Mouse (Mus musculus) bone marrow, adult 2 months (tissue): ENCODE measurements around the gene Fosb. TPM values are rescaled to one million over a fixed set of nuclear protein-coding genes. Genes with fewer than 3 reads are reported as not detected.

Experiments
- H3K27ac ChIP-seq: fragments of 200-500 bp; 2 replicates; pipeline ENCODE4 v1.5.1; 2012; ENCODE audit warnings: low read depth, mild to moderate bottlenecking, control low read depth, inconsistent platforms, low read length; ENCODE audit not compliant: control insufficient read depth, poor library complexity, insufficient read depth
- H3K4me1 ChIP-seq: fragments of 200-500 bp; 2 replicates; pipeline ENCODE4 v1.6.1; 2011; ENCODE audit warnings: low read length; ENCODE audit not compliant: control insufficient read depth, insufficient read depth
- H3K4me3 ChIP-seq: fragments of 200-500 bp; replicated peaks from 2 replicates; pipeline ENCODE3; 2011; ENCODE audit warnings: mild to moderate bottlenecking, low read depth, low read length, control low read depth; ENCODE audit not compliant: control insufficient read depth
- CTCF ChIP-seq: fragments of 200-500 bp; IDR thresholded peaks from 2 replicates; pipeline ENCODE4 v1.5.1; 2011; ENCODE audit warnings: low read length, control low read depth; ENCODE audit not compliant: control insufficient read depth, insufficient read depth
- POLR2A ChIP-seq: fragments of 200-500 bp; IDR thresholded peaks from 2 replicates; pipeline ENCODE4 v1.6.1; 2011; ENCODE audit warnings: low read depth, mild to moderate bottlenecking, control low read depth, low read length, borderline replicate concordance; ENCODE audit not compliant: control insufficient read depth
- WGBS: fragments of 180-500 bp; shearing (Covaris S2); methylation state at CpG from one replicate; pipeline ENCODE4 v1.1.7; 2018; 5-methylcytosine and 5-hydroxymethylcytosine counted together
- polyA plus RNA-seq: library from polyadenylated mRNA; stranded (reverse); fragments of >200 nt; gene quantifications from 2 replicates; pipeline ENCODE4 v1.2.4, GENCODE M21; 2011; ENCODE audit warnings: low replicate concordance; ENCODE audit not compliant: missing spikeins, insufficient read depth, insufficient read length

Fosb gene
- polyA plus RNA-seq, 1 experiment: 1.1 TPM

- no peak overlapping the region for H3K27ac ChIP-seq
- H3K4me3 ChIP-seq: no peak overlapping the region
- no peak for TF ChIP-seq POLR2A
- no peak for TF ChIP-seq CTCF
- 2% methylated on average over 20 of the region's 20 CpGs for whole genome bisulfite sequencing
- no peaks in the 10 kb centered on the region; the same call in 1 of the 2 replicates for H3K4me1 ChIP-seq
Measured at GRCm38 (mm10) chr7:19326359-19326758, 16.5 kb upstream of the Fosb start.

- no peak overlapping the region for H3K4me3 ChIP-seq
- no peaks in the 10 kb centered on the region; the same call in 1 of the 2 replicates for H3K4me1 ChIP-seq
- H3K27ac ChIP-seq: no peak overlapping the region
- TF ChIP-seq POLR2A (no peak), CTCF (no peak)
- WGBS: 46% methylated on average over 21 of the region's 21 CpGs
Measured at GRCm38 (mm10) chr7:19325262-19326199, 15.7 kb upstream of the Fosb start.

GRCm38 (mm10) chr7:19324221-19324620 lies 14.4 kb upstream of the Fosb start:
- TF ChIP-seq POLR2A (no peak), CTCF (no peak)
- Histone ChIP-seq H3K4me1 (peaks cover 4% of the 10 kb centered on the region), H3K4me3 (no peak overlapping the region), H3K27ac (no peak overlapping the region)
- WGBS: 87% methylated on average over 11 of the region's 11 CpGs

GRCm38 (mm10) chr7:19322489-19322888 lies 12.6 kb upstream of the Fosb start:
- 61% methylated on average over 9 of the region's 9 CpGs for WGBS
- peaks cover 12% of the 10 kb centered on the region for H3K4me1 ChIP-seq
- H3K27ac ChIP-seq: no peak overlapping the region
- TF ChIP-seq CTCF: no peak
- no peak overlapping the region for H3K4me3 ChIP-seq

GRCm38 (mm10) chr7:19321464-19321863 lies 11.6 kb upstream of the Fosb start:
- Histone ChIP-seq H3K4me1 (peaks cover 17% of the 10 kb centered on the region), H3K27ac (no peak overlapping the region), H3K4me3 (no peak overlapping the region)
- no peak for TF ChIP-seq CTCF
- TF ChIP-seq POLR2A: no peak
- WGBS: 5% methylated on average over 5 of the region's 5 CpGs

- TF ChIP-seq POLR2A (no peak), CTCF (no peak)
- WGBS: 35% methylated on average over 7 of the region's 7 CpGs
- Histone ChIP-seq H3K27ac (no peak overlapping the region), H3K4me3 (no peak overlapping the region), H3K4me1 (peaks cover 17% of the 10 kb centered on the region)
Measured at GRCm38 (mm10) chr7:19320637-19321036, 10.8 kb upstream of the Fosb start.

GRCm38 (mm10) chr7:19319906-19320305 lies 10.1 kb upstream of the Fosb start:
- peaks cover 17% of the 10 kb centered on the region for H3K4me1 ChIP-seq
- peak overlapping the region; percentile 34; the same call in 1 of the 2 replicates for H3K27ac ChIP-seq
- TF ChIP-seq POLR2A (0 out of 2 replicates have a peak, but pooled peaks have one; percentile 44), CTCF (no peak)
- H3K4me3 ChIP-seq: peak overlapping the region; percentile 41
- WGBS: under 1% methylated on average over 41 of the region's 41 CpGs

- Histone ChIP-seq H3K4me3 (no peak overlapping the region), H3K4me1 (peaks cover 17% of the 10 kb centered on the region), H3K27ac (no peak overlapping the region; the same call in 1 of the 2 replicates)
- WGBS: 58% methylated on average over 9 of the region's 9 CpGs
- no peak for TF ChIP-seq POLR2A
Measured at GRCm38 (mm10) chr7:19319458-19319857, 9.6 kb upstream of the Fosb start.

- no peak for TF ChIP-seq POLR2A
- TF ChIP-seq CTCF: no peak
- H3K4me1 ChIP-seq: peaks cover 17% of the 10 kb centered on the region
- H3K27ac ChIP-seq: peak overlapping the region; percentile 28; the same call in 1 of the 2 replicates
- peak overlapping the region; percentile 43 for H3K4me3 ChIP-seq
- WGBS: 6% methylated on average over 7 of the region's 7 CpGs
Measured at GRCm38 (mm10) chr7:19318676-19319075, 8.8 kb upstream of the Fosb start.
